Mouse (Mus musculus) layer of hippocampus, adult 18-20 months (tissue): ENCODE results near the gene Spag9. TPM values are rescaled to one million over a fixed set of nuclear protein-coding genes. Genes with fewer than 3 reads are reported as not detected.
A peak's percentile ranks its signal among the peaks of the same experiment; 100 is the strongest.

Experiments
- DNase-seq, 2 experiments: peaks; one replicate each; pipeline ENCODE4 v3.0.0; 2022; ENCODE audit warnings: low spot score in 2 of 2
- total RNA-seq, 2 experiments: library from RNA; stranded (reverse); gene quantifications; 2 replicates each; pipeline ENCODE4 v1.2.3; 2021

The Spag9 gene
- total RNA-seq, 2 experiments from 2014 or later: 212 to 219 TPM

- peak in 1 of 2 experiments; percentile 55 for DNase-seq
These were observed 134.5 kb downstream of the Spag9 start for GRCm38 (mm10) chr11:94130118-94131095.

- DNase-seq: peak; percentile 56 to 83
These were observed 137.6 kb downstream of the Spag9 start for GRCm38 (mm10) chr11:94133344-94133955.

GRCm38 (mm10) chr11:94134076-94134838 is 138.4 kb downstream of the Spag9 start:
- peak in 1 of 2 experiments; percentile 45 for DNase-seq

GRCm38 (mm10) chr11:94135581-94136001 is 139.7 kb downstream of the Spag9 start:
- DNase-seq: no peak

- DNase-seq: no peak
These were observed 140.8 kb downstream of the Spag9 start for GRCm38 (mm10) chr11:94136656-94137055.

GRCm38 (mm10) chr11:94137326-94138061 is 141.6 kb downstream of the Spag9 start:
- no peak for DNase-seq

GRCm38 (mm10) chr11:94138411-94139231 is 142.7 kb downstream of the Spag9 start:
- DNase-seq: no peak

- no peak for DNase-seq
These were observed 143.3 kb downstream of the Spag9 start for GRCm38 (mm10) chr11:94139232-94139620.

- no peak for DNase-seq
These were observed 144.6 kb downstream of the Spag9 start for GRCm38 (mm10) chr11:94140540-94140939.

- no peak for DNase-seq
These were observed 145.7 kb downstream of the Spag9 start for GRCm38 (mm10) chr11:94141564-94141963.

- no peak for DNase-seq
These were observed 147.4 kb downstream of the Spag9 start for GRCm38 (mm10) chr11:94143336-94143735.

- peak; percentile 78 to 94 for DNase-seq
These were observed 149.1 kb downstream of the Spag9 start for GRCm38 (mm10) chr11:94144771-94145539.

GRCm38 (mm10) chr11:94146049-94146605 is 150.2 kb downstream of the Spag9 start:
- DNase-seq: peak in 1 of 2 experiments; percentile 71

- DNase-seq: no peak
These were observed 151.0 kb downstream of the Spag9 start for GRCm38 (mm10) chr11:94146733-94147485.

- DNase-seq: no peak
These were observed 152.3 kb downstream of the Spag9 start for GRCm38 (mm10) chr11:94148105-94148696.

GRCm38 (mm10) chr11:94148931-94149491 is 153.1 kb downstream of the Spag9 start:
- peak; percentile 58 to 73 for DNase-seq
